Mouse (Mus musculus) left cerebral cortex, adult 9 months (tissue): ENCODE measurements at regions not wholly inside any gene's neighbourhood (a gene's known extent, or its start where the extent isn't known, plus 50 kb on each side); places are given as distances from the start of the nearest gene placed in this dataset.

Experiments
- DNase-seq, 2 experiments: peaks; one replicate each; pipeline ENCODE4 v3.0.0; 2022; ENCODE audit warnings: low spot score in 2 of 2

DNA sequence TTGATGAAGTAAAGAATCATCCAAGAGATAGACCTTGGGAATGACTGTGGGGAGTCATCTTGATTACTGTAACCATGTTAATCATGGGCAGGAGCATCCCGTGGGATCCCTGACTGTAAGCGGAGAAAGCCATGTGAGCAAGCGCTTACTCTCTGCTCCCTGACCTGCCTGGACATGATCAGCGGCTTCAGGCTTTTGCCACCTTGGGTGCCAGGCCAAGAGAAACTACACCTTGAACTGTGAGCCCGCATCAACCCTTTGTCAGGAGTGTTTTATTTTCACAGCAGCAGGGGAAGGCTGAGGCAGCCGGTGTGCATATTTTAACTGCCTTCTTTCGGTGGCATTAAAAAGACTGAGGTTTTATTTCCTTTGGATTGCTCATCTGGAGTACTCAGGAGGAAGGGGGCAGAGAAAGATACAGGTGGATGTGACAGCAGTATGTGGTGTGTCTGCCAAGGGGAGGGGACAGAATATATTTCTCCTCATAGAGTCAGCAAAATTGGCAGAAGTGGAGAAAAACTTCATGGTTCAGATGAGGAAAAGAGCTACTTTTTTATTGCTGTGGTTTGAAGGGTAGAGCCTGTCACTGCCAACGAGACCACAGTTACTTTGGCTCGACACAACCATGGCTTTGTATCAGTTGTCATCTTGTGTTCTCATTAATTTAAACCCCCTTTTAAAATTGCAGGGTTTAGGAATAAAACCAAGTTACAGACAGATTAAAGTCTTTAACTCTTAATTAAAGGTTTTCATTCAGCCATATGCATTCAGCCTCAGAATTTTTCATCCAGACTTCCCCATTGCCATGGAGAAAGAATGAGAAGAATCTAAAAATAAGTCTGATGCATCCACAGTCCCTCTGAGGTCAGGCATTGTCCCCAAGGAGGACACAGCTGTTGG is 208.1 kb upstream of the Ercc4 start:
- no peak for DNase-seq

DNA sequence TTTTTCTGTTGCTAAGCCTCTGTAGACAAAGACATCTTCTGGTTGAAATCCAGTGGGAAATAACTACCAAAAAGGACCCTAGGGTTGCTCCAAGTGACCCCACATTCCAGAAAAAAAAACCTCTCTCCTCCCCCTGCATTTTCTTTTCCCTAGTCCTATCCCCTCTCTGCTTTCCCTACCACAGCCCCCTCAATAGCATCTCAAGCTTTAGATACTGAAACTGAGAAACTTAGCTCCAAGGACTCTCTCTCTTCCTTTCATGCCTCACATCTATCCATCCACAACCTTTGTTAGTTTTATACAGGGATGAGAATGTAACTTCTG is 207.5 kb upstream of the Ercc4 start:
- no peak for DNase-seq

GRCm38 (mm10) chr16:12903161-12903560 is 206.3 kb upstream of the Ercc4 start:
- DNase-seq: no peak

DNA sequence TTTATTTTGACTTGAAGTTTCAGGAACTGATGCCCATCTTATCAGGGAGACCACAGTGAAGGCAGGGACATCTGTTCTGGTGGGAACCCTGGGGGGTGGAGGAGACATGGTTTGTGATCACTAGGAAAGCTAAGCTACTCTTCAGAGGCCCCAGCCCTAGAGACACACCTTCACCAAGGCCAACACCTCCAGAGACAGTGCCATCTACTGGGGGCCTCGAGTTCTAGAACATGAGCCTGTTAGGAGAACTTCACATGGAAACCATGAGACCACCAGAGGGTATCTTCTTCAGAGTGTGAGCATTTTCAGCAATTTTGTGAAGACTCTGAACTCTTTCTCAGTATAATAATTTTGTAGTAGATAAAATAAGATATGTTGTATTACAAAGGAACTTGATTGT is 204.5 kb upstream of the Ercc4 start:
- no peak for DNase-seq

DNA sequence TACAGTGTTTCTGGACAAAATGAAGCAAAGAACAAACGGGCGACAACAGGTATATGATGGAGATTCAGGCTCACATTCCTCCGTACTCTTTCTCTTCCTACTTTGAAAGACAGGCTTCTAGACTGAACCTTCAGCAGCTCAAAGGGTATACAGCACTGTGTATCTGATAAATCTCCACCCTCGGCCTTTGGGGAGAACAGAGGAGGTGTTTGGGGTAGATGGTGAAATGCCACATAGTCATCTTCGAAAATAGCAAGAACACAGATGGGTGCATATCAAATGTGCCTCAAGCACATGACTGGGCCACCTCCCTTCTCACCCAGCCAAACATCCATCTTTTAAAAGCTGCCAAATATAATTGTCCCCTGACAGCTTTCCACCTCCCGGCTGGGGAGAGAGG is 184.8 kb upstream of the Ercc4 start:
- no peak for DNase-seq

GRCm38 (mm10) chr16:12925931-12926330 is 183.6 kb upstream of the Ercc4 start:
- DNase-seq: peak; percentile 42 to 60

- no peak for DNase-seq
These were observed 178.4 kb upstream of the Ercc4 start for GRCm38 (mm10) chr16:12931111-12931510.

GRCm38 (mm10) chr16:12932959-12933358 is 176.5 kb upstream of the Ercc4 start:
- DNase-seq: no peak

DNA sequence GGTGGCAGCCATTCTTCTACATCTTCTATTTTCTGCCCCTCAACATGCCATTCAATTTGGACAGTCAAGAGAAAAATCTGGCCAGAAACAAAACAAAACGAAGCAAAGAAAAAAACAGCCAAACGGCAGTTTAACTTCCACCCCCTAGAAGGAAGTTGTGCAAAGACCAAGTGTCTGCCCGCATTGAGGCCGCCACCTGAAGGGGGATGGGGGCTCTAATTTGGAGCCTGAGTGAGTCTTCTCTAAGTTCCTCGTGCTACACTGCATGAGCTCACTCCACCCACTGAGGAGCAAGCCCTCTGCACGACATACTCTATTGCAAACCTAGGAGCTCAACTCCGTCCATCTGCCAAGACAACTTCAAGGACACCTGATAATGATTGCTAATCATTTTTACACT is 174.9 kb upstream of the Ercc4 start:
- DNase-seq: no peak

DNA sequence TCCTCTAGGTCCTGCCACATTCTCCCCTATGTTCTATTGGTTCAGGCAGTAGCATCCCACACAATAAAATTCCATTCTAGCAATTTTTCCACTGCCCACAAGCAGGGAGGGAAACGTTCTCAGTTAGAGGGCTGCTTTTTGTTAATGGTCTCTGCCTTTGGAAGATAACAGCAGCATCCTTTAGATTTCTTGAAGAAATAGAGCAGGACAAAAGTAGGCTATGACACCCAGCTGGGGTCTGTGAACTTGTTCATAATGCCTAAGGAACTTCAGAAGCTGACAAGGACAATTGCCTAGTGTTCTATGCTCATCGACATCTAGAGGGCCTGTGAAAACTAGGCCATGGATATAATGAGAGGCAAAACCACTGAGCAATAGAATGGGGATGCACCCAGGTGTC is 174.2 kb upstream of the Ercc4 start:
- no peak for DNase-seq

DNA sequence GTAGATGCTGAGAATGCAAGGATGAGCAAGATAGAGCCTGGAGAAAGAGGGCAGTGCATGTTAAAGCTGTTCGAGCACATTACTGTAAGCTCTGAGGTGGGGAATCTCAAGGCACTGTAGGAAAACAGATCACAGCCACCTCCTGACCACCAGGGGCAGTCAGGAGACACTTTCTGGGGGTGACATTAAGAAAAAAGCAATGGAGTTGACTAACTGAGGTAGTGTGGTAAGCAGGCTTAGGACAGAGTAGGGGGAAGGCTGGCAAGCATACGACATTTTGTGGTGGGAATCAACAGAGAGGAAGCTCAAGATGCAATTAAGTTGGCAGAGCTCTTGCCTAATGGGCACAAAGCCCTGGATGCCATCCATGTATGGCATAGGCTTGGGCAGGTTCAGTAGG is 172.9 kb upstream of the Ercc4 start:
- DNase-seq: no peak

DNA sequence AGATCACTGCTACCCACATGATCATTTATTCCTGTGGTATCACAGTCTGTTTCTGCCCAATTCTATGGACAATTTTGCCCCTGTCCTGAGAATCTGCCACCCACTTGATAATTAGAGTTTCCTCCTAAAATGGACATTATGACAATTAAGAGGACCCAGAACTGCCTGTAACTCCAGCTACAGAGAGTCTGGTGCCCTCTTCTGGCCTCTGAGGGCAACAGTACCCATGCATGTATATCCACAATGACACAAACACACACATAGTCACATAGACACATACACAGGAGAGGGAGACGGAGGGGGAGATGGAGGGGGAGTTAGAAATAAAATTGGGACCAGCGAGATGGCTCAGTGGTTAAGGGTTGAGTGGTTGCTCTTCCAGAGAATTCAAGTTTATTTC is 170.9 kb upstream of the Ercc4 start:
- no peak for DNase-seq

GRCm38 (mm10) chr16:12951176-12951575 is 158.3 kb upstream of the Ercc4 start:
- DNase-seq: no peak

GRCm38 (mm10) chr16:12954028-12954427 is 155.5 kb upstream of the Ercc4 start:
- DNase-seq: no peak

GRCm38 (mm10) chr16:12956416-12956815 is 153.1 kb upstream of the Ercc4 start:
- no peak for DNase-seq

DNA sequence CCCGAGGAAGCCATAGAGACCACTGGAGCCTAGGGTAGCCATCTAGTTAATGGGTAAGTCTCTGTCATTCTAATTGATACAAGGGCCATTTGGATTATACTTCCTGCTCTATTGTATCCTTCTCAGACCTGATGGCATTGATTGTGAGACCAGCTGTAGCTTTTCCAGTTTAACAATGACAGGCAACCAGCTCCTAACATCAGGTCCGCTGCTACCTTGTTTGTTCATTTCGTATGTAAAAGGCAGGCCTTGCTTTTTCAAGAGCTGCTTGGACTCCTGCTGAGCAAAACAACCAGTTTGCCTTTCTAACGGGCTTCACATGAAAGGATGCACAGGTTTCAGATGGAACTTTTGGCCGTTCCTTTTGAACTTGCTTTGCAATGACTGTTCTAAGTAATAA is 148.6 kb upstream of the Ercc4 start:
- DNase-seq: no peak

DNA sequence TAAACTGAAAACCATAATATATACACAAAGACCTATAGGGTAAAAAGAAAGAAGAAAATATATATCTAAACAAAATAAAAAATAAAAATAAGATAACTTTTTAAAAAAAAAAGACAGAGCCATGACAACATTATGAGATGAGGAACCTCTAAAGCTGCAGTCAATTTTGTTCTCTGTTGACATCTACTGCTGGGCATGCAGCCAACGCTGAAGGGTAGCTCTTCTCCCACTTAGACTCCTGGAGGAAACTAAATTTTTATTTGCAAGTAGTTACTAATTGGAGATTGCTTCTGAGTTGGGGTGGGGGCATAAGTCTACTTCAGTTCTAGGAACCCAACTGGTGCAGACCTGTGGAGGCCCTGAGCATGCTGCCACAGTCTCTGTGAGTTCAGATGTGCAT is 126.8 kb upstream of the Ercc4 start:
- DNase-seq: peak in 1 of 2 experiments; percentile 3

GRCm38 (mm10) chr16:13001288-13001880 is 108.1 kb upstream of the Ercc4 start:
- no peak for DNase-seq

- DNase-seq: no peak
These were observed 96.6 kb upstream of the Ercc4 start for GRCm38 (mm10) chr16:13012863-13013262.

DNA sequence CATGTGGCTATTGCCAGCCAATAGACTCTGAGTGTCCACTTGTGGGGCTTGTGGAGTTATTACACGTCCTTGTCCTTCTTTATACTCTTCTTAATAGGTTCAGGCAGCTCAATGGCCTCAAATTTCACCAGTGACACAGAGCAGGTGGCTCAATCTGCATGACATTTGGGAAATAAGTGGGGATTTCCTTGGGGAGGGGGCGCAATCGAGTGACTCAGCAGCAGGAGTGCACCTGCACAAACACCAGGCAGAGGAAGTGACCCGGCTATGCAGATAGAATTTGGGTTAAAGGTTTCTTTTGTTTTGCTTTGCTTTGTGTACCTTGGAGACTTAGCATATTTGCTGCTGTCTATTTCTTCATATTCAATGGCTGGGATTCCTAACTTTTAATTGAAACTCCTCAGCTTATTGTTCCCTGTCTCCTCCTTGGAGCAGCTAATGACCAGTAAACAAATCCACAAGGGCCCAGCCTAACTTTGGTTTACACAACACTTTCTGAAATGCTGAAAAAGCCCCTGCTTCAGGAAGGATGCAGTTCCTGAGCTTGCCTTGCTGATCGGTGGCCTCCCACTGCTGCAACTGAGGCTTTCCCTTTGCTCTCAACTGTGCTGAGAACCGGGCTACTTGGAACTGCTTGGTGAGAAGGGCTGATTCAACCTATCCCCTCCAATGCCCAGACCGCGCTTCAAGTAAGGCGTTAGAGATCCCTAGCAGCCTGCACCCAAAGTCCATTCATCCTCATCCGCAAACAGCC is 95.4 kb upstream of the Ercc4 start:
- no peak for DNase-seq

DNA sequence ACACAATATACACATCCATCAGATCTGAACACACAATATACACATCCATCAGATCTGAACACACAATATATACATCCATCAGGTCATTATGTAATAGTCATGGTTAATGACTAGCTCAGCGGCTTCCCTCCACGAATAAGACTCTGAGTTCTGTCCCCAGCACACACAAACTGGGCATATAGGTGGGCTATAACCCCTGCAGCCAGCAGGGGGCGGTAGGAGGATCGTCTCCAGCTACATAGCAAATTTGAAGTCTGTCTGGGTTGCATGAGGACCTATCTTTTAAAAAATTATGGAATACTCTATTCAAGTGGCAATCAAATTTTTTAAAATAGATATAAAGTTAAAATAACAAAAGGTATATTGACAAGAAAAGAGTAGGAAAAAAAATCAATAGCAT is 86.6 kb upstream of the Ercc4 start:
- peak in 1 of 2 experiments; percentile 9 for DNase-seq

- DNase-seq: peak; percentile 11 to 68
These were observed 84.1 kb upstream of the Ercc4 start for GRCm38 (mm10) chr16:13025393-13025792.

GRCm38 (mm10) chr16:13034136-13034535 is 75.3 kb upstream of the Ercc4 start:
- no peak for DNase-seq
